Mouse (Mus musculus): Measurements from ENCODE around the gene Gm42674. TPM values are rescaled to one million over a fixed set of nuclear protein-coding genes. Genes with fewer than 3 reads are reported as not detected.

Gm42674 gene
- polyA plus RNA-seq, 1 experiment from 2014 or later: not detected

GRCm38 (mm10) chr3:90600036-90600435, 1.7 kb upstream of the Gm42674 start:
- WGBS: 87% methylated on average over 6 of the region's 6 CpGs
- no peak overlapping the region for H3K9ac ChIP-seq
- H3K9me3 ChIP-seq: no peaks in the 10 kb centered on the region
- no peak overlapping the region for H3K4me3 ChIP-seq (replicated peaks)
- H3K4me2 ChIP-seq: no peak overlapping the region
- H3K4me1 ChIP-seq: peaks cover 18% of the 10 kb centered on the region
- no peaks in the 10 kb centered on the region for H3K36me3 ChIP-seq
- no peak for ATAC-seq (ENCODE audit: insufficient read depth, low FRiP score, low read depth)
- H3K27ac ChIP-seq: no peak overlapping the region
- no peaks in the 10 kb centered on the region for H3K27me3 ChIP-seq (replicated peaks)

- Histone ChIP-seq H3K9ac (no peak overlapping the region), H3K4me3 (replicated peaks) (no peak overlapping the region), H3K4me2 (no peak overlapping the region), H3K36me3 (no peaks in the 10 kb centered on the region), H3K9me3 (no peaks in the 10 kb centered on the region), H3K27ac (no peak overlapping the region), H3K4me1 (peaks cover 22% of the 10 kb centered on the region), H3K27me3 (replicated peaks) (no peaks in the 10 kb centered on the region)
- 78% methylated on average over 8 of the region's 8 CpGs for WGBS
- ATAC-seq (ENCODE audit: insufficient read depth, low FRiP score, low read depth): no peak
Measured at GRCm38 (mm10) chr3:90600458-90601195, 1.1 kb upstream of the Gm42674 start.

GRCm38 (mm10) chr3:90603623-90604022, 1.9 kb downstream of the Gm42674 start, which contains the start of gene S100a4:
Gene S100a4, plus strand, starts transcription at chr3:90603771.
- Histone ChIP-seq H3K27ac (peak within 1 kb of the TSS; percentile 88), H3K4me3 (replicated peaks) (no peak within 1 kb of the TSS), H3K27me3 (replicated peaks) (no peaks in the 10 kb centered on the region), H3K9ac (no peak within 1 kb of the TSS), H3K9me3 (no peaks in the 10 kb centered on the region), H3K4me1 (peaks cover 22% of the 10 kb centered on the region), H3K4me2 (no peak within 1 kb of the TSS), H3K36me3 (no peaks in the 10 kb centered on the region)
- ATAC-seq (ENCODE audit: insufficient read depth, low FRiP score, low read depth): no peak
- 33% methylated on average over 3 of the region's 3 CpGs for WGBS

- no peaks in the 10 kb centered on the region for H3K36me3 ChIP-seq
- no peaks in the 10 kb centered on the region for H3K27me3 ChIP-seq (replicated peaks)
- H3K9ac ChIP-seq: no peak overlapping the region
- peak overlapping the region; percentile 88 for H3K27ac ChIP-seq
- no peak overlapping the region for H3K4me2 ChIP-seq
- peaks cover 22% of the 10 kb centered on the region for H3K4me1 ChIP-seq
- no peaks in the 10 kb centered on the region for H3K9me3 ChIP-seq
- 24% methylated on average over 4 of the region's 4 CpGs for WGBS
- no peak overlapping the region for H3K4me3 ChIP-seq (replicated peaks)
- peak; percentile 75 for ATAC-seq (ENCODE audit: insufficient read depth, low FRiP score, low read depth)
Measured at GRCm38 (mm10) chr3:90604416-90604815, 2.7 kb downstream of the Gm42674 start.

- Histone ChIP-seq H3K27me3 (replicated peaks) (no peaks in the 10 kb centered on the region), H3K27ac (peak overlapping the region; percentile 88), H3K4me2 (no peak overlapping the region), H3K4me3 (replicated peaks) (no peak overlapping the region), H3K36me3 (no peaks in the 10 kb centered on the region), H3K4me1 (peaks cover 22% of the 10 kb centered on the region), H3K9me3 (no peaks in the 10 kb centered on the region), H3K9ac (no peak overlapping the region)
- no peak for ATAC-seq (ENCODE audit: insufficient read depth, low FRiP score, low read depth)
- WGBS: 78% methylated on average over 3 of the region's 3 CpGs
Measured at GRCm38 (mm10) chr3:90605049-90605448, 3.3 kb downstream of the Gm42674 start.

- H3K4me1 ChIP-seq: peaks cover 22% of the 10 kb centered on the region
- 62% methylated on average over 2 of the region's 2 CpGs for WGBS
- H3K4me3 ChIP-seq (replicated peaks): no peak overlapping the region
- no peaks in the 10 kb centered on the region for H3K9me3 ChIP-seq
- no peaks in the 10 kb centered on the region for H3K36me3 ChIP-seq
- H3K9ac ChIP-seq: no peak overlapping the region
- no peaks in the 10 kb centered on the region for H3K27me3 ChIP-seq (replicated peaks)
- H3K27ac ChIP-seq: peak overlapping the region; percentile 88
- 0 out of 2 replicates have a peak, but pooled peaks have one; percentile 3 for ATAC-seq (ENCODE audit: insufficient read depth, low FRiP score, low read depth)
- no peak overlapping the region for H3K4me2 ChIP-seq
Measured at GRCm38 (mm10) chr3:90605736-90606135, 4.0 kb downstream of the Gm42674 start.

GRCm38 (mm10) chr3:90606185-90606584, 4.5 kb downstream of the Gm42674 start:
- no peaks in the 10 kb centered on the region for H3K36me3 ChIP-seq
- H3K4me2 ChIP-seq: no peak overlapping the region
- H3K27me3 ChIP-seq (replicated peaks): no peaks in the 10 kb centered on the region
- peak overlapping the region; percentile 88 for H3K27ac ChIP-seq
- WGBS: 47% methylated on average over 6 of the region's 6 CpGs
- no peak overlapping the region for H3K9ac ChIP-seq
- H3K4me3 ChIP-seq (replicated peaks): no peak overlapping the region
- 0 out of 2 replicates have a peak, but pooled peaks have one; percentile 10 for ATAC-seq (ENCODE audit: insufficient read depth, low FRiP score, low read depth)
- no peaks in the 10 kb centered on the region for H3K9me3 ChIP-seq
- peaks cover 22% of the 10 kb centered on the region for H3K4me1 ChIP-seq

- no peak for ATAC-seq (ENCODE audit: insufficient read depth, low FRiP score, low read depth)
- 83% methylated on average over 3 of the region's 3 CpGs for WGBS
Measured at GRCm38 (mm10) chr3:90607361-90607760, 5.7 kb downstream of the Gm42674 start.

GRCm38 (mm10) chr3:90608223-90608622, 6.5 kb downstream of the Gm42674 start, which contains the start of gene S100a5:
Gene S100a5, plus strand, starts transcription at chr3:90608523.
- Histone ChIP-seq H3K4me3 (replicated peaks) (no peak within 1 kb of the TSS), H3K9me3 (no peaks in the 10 kb centered on the region), H3K27ac (no peak within 1 kb of the TSS), H3K36me3 (no peaks in the 10 kb centered on the region), H3K27me3 (replicated peaks) (no peaks in the 10 kb centered on the region), H3K4me1 (peaks cover 24% of the 10 kb centered on the region), H3K9ac (no peak within 1 kb of the TSS), H3K4me2 (no peak within 1 kb of the TSS)
- no peak for ATAC-seq (ENCODE audit: insufficient read depth, low FRiP score, low read depth)
- WGBS: 52% methylated on average over 3 of the region's 3 CpGs

More at GRCm38 (mm10) chr3:90607361-90607760, 5.7 kb downstream of the Gm42674 start:
- Histone ChIP-seq H3K9ac (no peak overlapping the region), H3K36me3 (no peaks in the 10 kb centered on the region), H3K4me2 (no peak overlapping the region), H3K4me3 (replicated peaks) (no peak overlapping the region), H3K27ac (no peak overlapping the region), H3K4me1 (peaks cover 22% of the 10 kb centered on the region), H3K27me3 (replicated peaks) (no peaks in the 10 kb centered on the region), H3K9me3 (no peaks in the 10 kb centered on the region)

- Histone ChIP-seq H3K4me2 (no peak overlapping the region), H3K9me3 (no peaks in the 10 kb centered on the region), H3K4me1 (peaks cover 18% of the 10 kb centered on the region), H3K27ac (no peak overlapping the region), H3K27me3 (replicated peaks) (no peaks in the 10 kb centered on the region), H3K4me3 (replicated peaks) (no peak overlapping the region), H3K36me3 (no peaks in the 10 kb centered on the region), H3K9ac (no peak overlapping the region)
- no peak for ATAC-seq (ENCODE audit: insufficient read depth, low FRiP score, low read depth)
Measured at GRCm38 (mm10) chr3:90609102-90609501, 7.4 kb downstream of the Gm42674 start.

- Histone ChIP-seq H3K36me3 (no peaks in the 10 kb centered on the region), H3K27me3 (replicated peaks) (no peaks in the 10 kb centered on the region), H3K27ac (no peak overlapping the region), H3K4me1 (peaks cover 21% of the 10 kb centered on the region), H3K9me3 (no peaks in the 10 kb centered on the region), H3K4me3 (replicated peaks) (no peak overlapping the region), H3K4me2 (no peak overlapping the region), H3K9ac (no peak overlapping the region)
- no peak for ATAC-seq (ENCODE audit: insufficient read depth, low FRiP score, low read depth)
- 83% methylated on average over 3 of the region's 3 CpGs for WGBS
Measured at GRCm38 (mm10) chr3:90611494-90611893, 9.8 kb downstream of the Gm42674 start.

GRCm38 (mm10) chr3:90612061-90612460, 10.4 kb downstream of the Gm42674 start:
- peaks cover 21% of the 10 kb centered on the region for H3K4me1 ChIP-seq
- H3K27ac ChIP-seq: no peak overlapping the region
- H3K9ac ChIP-seq: no peak overlapping the region
- no peak overlapping the region for H3K4me2 ChIP-seq
- ATAC-seq (ENCODE audit: insufficient read depth, low FRiP score, low read depth): no peak
- no peak overlapping the region for H3K4me3 ChIP-seq (replicated peaks)
- H3K27me3 ChIP-seq (replicated peaks): no peaks in the 10 kb centered on the region
- H3K36me3 ChIP-seq: no peaks in the 10 kb centered on the region
- WGBS: 64% methylated on average over 4 of the region's 4 CpGs
- H3K9me3 ChIP-seq: no peaks in the 10 kb centered on the region
